ENCODE assay signal across 9 mouse cellular contexts in genomic region chr2:91470055-91470647, GRCm38 (mm10). TPM values are rescaled to one million over a fixed set of nuclear protein-coding genes. Genes with fewer than 3 reads are reported as not detected.
DNase-seq lines count a peak whose midpoint lies in the region; ATAC-seq lines count a peak whose summit lies in the region.
"Had no signal": no experiment of that assay in that cellular context is flagged by ENCODE, and none has a peak within 500 bp of the region (broad histone marks: within the 10 kb centered on the region; RNA-seq: fewer than 3 reads in every experiment).

No protein-coding gene starts in this region.

- DNase-seq in kidney, postnatal 36 days = no peak
- peak; percentile 48 to 75 for DNase-seq in frontal cortex, postnatal 10 days (ENCODE audit: low spot score in 2 of 2)
- peak; percentile 42 to 68 for DNase-seq in left cerebral cortex, postnatal 25 days (ENCODE audit: low spot score in 2 of 2)
- DNase-seq in right cerebral cortex, adult 2 months (ENCODE audit: low spot score in 2 of 2) = peak; percentile 29 to 32
- DNase-seq in ovary, postnatal 10 days (ENCODE audit: low spot score) = no peak
- no peak for DNase-seq in kidney, postnatal 14 days
- no peak for DNase-seq in heart, postnatal 25 days (ENCODE audit: low spot score)
- DNase-seq: adrenal gland, postnatal 25 days had no signal

- intact Hi-C loops in left cerebral cortex, postnatal 25 days (cut with DNase I) = no loop called here
- intact Hi-C loops in heart, postnatal 25 days (cut with DNase I) = no loop called here

- H3K36me3 ChIP-seq in kidney, embryonic 16.5 days (ENCODE audit: insufficient read depth, low read length) = peaks cover 14% of the 10 kb centered on the region; the same call in 1 of the 2 replicates

- no peak overlapping the region for H3K4me2 ChIP-seq in kidney, embryonic 16.5 days (replicated peaks; ENCODE audit: low read depth, low read length)

- ATAC-seq in kidney, embryonic 16.5 days (ENCODE audit: low FRiP score, low TSS enrichment) = 0 out of 2 replicates have a peak, but pooled peaks have one; percentile 32

- H3K9ac ChIP-seq in kidney, embryonic 16.5 days (replicated peaks; ENCODE audit: low read length) = no peak overlapping the region

- no peak overlapping the region for H3K27ac ChIP-seq in kidney, embryonic 16.5 days (ENCODE audit: low read length)

- H3K27me3 ChIP-seq in kidney, embryonic 16.5 days (ENCODE audit: insufficient read depth, low read length) = no peaks in the 10 kb centered on the region

- WGBS in kidney, embryonic 16.5 days = 44% methylated on average over 7 of the region's 7 CpGs

- H3K4me1 ChIP-seq in kidney, embryonic 16.5 days (ENCODE audit: insufficient read depth, low read length) = peaks cover 16% of the 10 kb centered on the region

- H3K9me3 ChIP-seq in kidney, embryonic 16.5 days (ENCODE audit: low read length) = no peaks in the 10 kb centered on the region

- no peak overlapping the region for H3K4me3 ChIP-seq in kidney, embryonic 16.5 days (ENCODE audit: low read length)

RNA-seq across cellular contexts. Expression of gene Lrp4, which starts 12.8 kb away (rescaled TPM):
- polyA plus RNA-seq in kidney, embryonic 16.5 days (2015; fragmentation: Nextera tagmentation; extraction: Ambion mirVana) = 7.6 and 9.0 TPM in 2 replicates
- total RNA-seq in left cerebral cortex, postnatal 25 days (2021) = 10 to 100 TPM; 24.9 to 25.2 TPM
- 10 to 100 TPM in 1 of 2 experiments, 1 to 10 TPM in 1; 9.7 to 12.0 TPM for total RNA-seq in heart, postnatal 25 days (2021)

RNA-seq across cellular contexts. Expression of gene 1110051M20Rik, which starts 25.6 kb away (rescaled TPM):
- 66.9 and 68.9 TPM in 2 replicates for polyA plus RNA-seq in kidney, embryonic 16.5 days (2015; fragmentation: Nextera tagmentation; extraction: Ambion mirVana)
- 10 to 100 TPM; 89.9 to 96.6 TPM for total RNA-seq in left cerebral cortex, postnatal 25 days (2021)
- 10 to 100 TPM in 1 of 2 experiments, 1 to 10 TPM in 1; 7.0 to 14.0 TPM for total RNA-seq in heart, postnatal 25 days (2021)

RNA-seq across cellular contexts. Expression of gene Ckap5, which starts 56.4 kb away (rescaled TPM):
- polyA plus RNA-seq in kidney, embryonic 16.5 days (2015; fragmentation: Nextera tagmentation; extraction: Ambion mirVana) = 63.7 and 70.3 TPM in 2 replicates
- 100 to 1,000 TPM; 132 to 139 TPM for total RNA-seq in left cerebral cortex, postnatal 25 days (2021)
- total RNA-seq in heart, postnatal 25 days (2021) = 10 to 100 TPM; 45.0 to 49.6 TPM

Comparison
In these comparisons a context has a peak if more than half of its experiments do, and no peak if none do; other contexts are left out.
1. DNase-seq: peak in frontal cortex, postnatal 10 days (2 of 2), left cerebral cortex, postnatal 25 days (2 of 2) and right cerebral cortex, adult 2 months (2 of 2); none in kidney, postnatal 36 days (0 of 2), ovary, postnatal 10 days (single experiment), kidney, postnatal 14 days (single experiment) and heart, postnatal 25 days (single experiment).
2. RNA of gene 1110051M20Rik, which starts 25.6 kb away (total RNA-seq): 89.9 to 96.6 TPM in left cerebral cortex, postnatal 25 days; 7.0 to 14.0 TPM in heart, postnatal 25 days; every median in the first group is over 4 times any median in the second.